Mouse (Mus musculus): ENCODE results near the gene Irak2.

GRCm38 (mm10) chr6:113668287-113669154 lies 30.3 kb downstream of the Irak2 start:
- TF ChIP-seq EP300 (IDR thresholded peaks at IDR 0.05) = 0 out of 2 replicates have a peak, but pooled peaks have one; percentile 31
- TF ChIP-seq CTCF (IDR thresholded peaks at IDR 0.05) = no peak

All from lung, postnatal 0 days (tissue).